Mouse (Mus musculus): ENCODE data around the gene Hist1h4i. TPM values are rescaled to one million over a fixed set of nuclear protein-coding genes. Genes with fewer than 3 reads are reported as not detected.
"Not testable (repeated sequence)": the region's sequence is repeated elsewhere in the genome, so short reads cannot be mapped to it uniquely, and the experiment has no call there.

The Hist1h4i gene
- polyA plus RNA-seq, 1 experiment from 2014 or later = 15.7 TPM

DNA sequence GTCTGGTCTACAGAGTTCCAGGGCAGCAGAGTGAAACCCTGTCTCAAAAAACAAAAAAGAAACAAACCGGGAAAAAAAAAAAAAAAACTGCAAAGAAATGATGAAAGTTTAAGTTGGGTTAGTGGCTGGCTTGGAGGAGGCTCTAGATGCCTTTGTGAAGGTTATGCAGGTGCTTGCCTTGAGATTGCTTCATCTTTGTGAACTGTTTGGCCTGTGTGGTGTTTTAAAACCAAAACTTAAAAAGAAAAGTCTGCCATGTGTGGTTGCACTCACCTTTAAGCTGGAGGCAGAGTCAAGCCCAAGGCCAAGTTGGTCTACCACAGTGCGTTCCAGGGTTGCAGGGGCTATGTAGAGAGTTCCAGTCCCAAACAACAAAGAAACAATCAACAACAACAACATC is 7.9 kb upstream of the Hist1h4i start:
- no peak for ATAC-seq (replicated peaks; ENCODE audit: insufficient number of reproducible peaks, low FRiP score, low TSS enrichment)
- H3K4me1 ChIP-seq (ENCODE audit: control insufficient read depth, insufficient read depth, low read length) = 0 out of 2 replicates have a peak, but pooled peaks cover 3% of the 10 kb centered on the region
- H3K4me2 ChIP-seq = no peak overlapping the region
- no peaks in the 10 kb centered on the region for H3K27me3 ChIP-seq (ENCODE audit: control insufficient read depth, insufficient read depth, low read length)
- H3K36me3 ChIP-seq (ENCODE audit: control insufficient read depth, insufficient read depth, low read length) = no peaks in the 10 kb centered on the region
- H3K9me3 ChIP-seq (replicated peaks; ENCODE audit: control insufficient read depth, low read length) = no peaks in the 10 kb centered on the region
- H3K9ac ChIP-seq (ENCODE audit: low read depth, low read length) = no peak overlapping the region
- no peak overlapping the region for H3K27ac ChIP-seq (ENCODE audit: low read depth, low read length)
- 81% methylated on average over 2 of the region's 2 CpGs for WGBS (ENCODE audit: insufficient replicate concordance)
- no peak overlapping the region for H3K4me3 ChIP-seq (ENCODE audit: low read depth, low read length)

GRCm38 (mm10) chr13:22045311-22045710 is 4.1 kb upstream of the Hist1h4i start:
- Histone ChIP-seq H3K9me3 (replicated peaks; ENCODE audit: control insufficient read depth, low read length) (no peaks in the 10 kb centered on the region), H3K4me2 (no peak overlapping the region), H3K4me3 (ENCODE audit: low read depth, low read length) (no peak overlapping the region), H3K9ac (ENCODE audit: low read depth, low read length) (no peak overlapping the region), H3K4me1 (ENCODE audit: control insufficient read depth, insufficient read depth, low read length) (peaks cover 9% of the 10 kb centered on the region), H3K36me3 (ENCODE audit: control insufficient read depth, insufficient read depth, low read length) (no peaks in the 10 kb centered on the region), H3K27me3 (ENCODE audit: control insufficient read depth, insufficient read depth, low read length) (no peaks in the 10 kb centered on the region), H3K27ac (ENCODE audit: low read depth, low read length) (no peak overlapping the region)
- ATAC-seq (replicated peaks; ENCODE audit: insufficient number of reproducible peaks, low FRiP score, low TSS enrichment) = no peak
- WGBS (ENCODE audit: insufficient replicate concordance) = 45% methylated on average over 2 of the region's 2 CpGs

DNA sequence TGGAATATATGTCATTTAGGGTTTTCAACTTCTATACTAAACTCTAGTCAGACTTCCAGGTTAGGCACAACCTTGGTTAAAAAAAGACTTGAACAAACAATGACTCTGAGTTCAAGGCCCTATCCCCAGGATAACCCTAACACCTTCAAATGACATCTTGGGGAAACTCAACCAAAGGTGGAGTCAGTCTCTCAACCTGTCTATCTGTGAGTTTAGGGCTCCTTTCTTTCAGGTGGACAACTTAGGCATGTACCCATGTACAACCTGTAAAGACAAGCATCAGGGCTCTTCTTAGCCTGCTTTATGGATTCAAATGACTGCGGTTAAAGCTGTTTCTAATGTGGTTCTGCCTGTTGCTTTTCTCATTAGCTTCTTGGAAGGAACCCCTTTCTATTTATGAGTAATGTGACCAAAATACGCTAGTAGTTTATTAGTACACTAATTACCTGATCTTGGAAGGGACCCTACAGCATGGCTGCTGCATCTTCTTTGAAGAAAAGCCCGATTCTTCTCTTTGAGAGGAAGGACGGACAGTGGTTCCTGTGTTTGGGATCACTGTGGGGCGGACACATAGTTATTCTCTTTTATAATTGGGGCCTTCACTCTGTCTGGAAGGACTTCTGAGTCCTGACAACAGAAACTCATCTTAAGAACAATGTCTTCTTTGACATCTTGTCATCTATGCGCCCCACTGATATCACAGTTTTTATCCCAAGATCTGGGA is 3.4 kb upstream of the Hist1h4i start:
- peak overlapping the region; percentile 66 for H3K4me2 ChIP-seq
- no peaks in the 10 kb centered on the region for H3K36me3 ChIP-seq (ENCODE audit: control insufficient read depth, insufficient read depth, low read length)
- WGBS (ENCODE audit: insufficient replicate concordance) = 85% methylated on average over 6 of the region's 6 CpGs
- no peaks in the 10 kb centered on the region for H3K9me3 ChIP-seq (replicated peaks; ENCODE audit: control insufficient read depth, low read length)
- peak overlapping the region; percentile 34; the same call in 1 of the 2 replicates for H3K4me3 ChIP-seq (ENCODE audit: low read depth, low read length)
- H3K9ac ChIP-seq (ENCODE audit: low read depth, low read length) = no peak overlapping the region
- H3K27ac ChIP-seq (ENCODE audit: low read depth, low read length) = no peak overlapping the region
- ATAC-seq (replicated peaks; ENCODE audit: insufficient number of reproducible peaks, low FRiP score, low TSS enrichment) = no peak
- peaks cover 13% of the 10 kb centered on the region for H3K4me1 ChIP-seq (ENCODE audit: control insufficient read depth, insufficient read depth, low read length)
- H3K27me3 ChIP-seq (ENCODE audit: control insufficient read depth, insufficient read depth, low read length) = no peaks in the 10 kb centered on the region

DNA sequence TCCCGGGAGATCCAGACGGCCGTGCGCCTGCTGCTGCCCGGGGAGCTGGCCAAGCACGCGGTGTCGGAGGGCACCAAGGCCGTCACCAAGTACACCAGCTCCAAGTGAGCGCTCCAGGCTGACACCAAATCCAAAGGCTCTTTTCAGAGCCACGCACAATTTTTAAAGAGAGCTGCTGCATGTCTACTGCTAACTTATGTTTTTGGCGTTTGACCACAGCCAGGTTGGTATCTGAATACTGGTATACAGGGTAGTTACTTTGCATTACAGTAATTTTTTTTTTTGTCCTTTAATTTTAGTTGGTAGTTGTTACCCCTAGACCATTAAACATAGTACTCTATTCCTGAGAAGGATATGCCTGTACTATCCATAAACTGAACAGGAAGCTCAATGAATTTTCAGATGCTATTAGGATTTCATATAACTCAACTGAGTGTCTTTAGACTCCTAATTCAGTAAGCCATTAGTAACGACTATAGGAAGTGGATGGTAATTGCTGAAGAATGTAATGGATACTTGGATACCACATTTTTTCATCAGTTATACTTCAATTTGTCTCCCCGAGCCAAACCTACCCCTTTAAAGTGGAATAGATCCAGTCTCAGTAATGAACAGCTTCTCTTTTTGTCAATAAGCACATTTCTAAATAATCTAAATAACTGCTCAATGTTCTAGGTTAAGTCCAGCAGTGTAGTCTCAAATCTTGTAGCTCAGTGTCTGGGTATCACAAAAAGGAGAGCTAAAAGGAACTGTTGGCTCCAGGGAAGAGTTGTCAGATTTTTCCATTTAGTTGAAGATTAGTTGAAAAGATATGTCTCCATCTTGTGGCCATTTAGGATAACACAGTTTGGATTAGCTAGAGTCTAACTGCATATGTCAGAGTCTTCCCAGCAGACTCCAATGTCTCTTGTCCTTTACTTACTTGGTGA is 2.6 kb upstream of the Hist1h4i start:
- H3K4me1 ChIP-seq (ENCODE audit: control insufficient read depth, insufficient read depth, low read length) = peaks cover 13% of the 10 kb centered on the region
- H3K9me3 ChIP-seq (replicated peaks; ENCODE audit: control insufficient read depth, low read length) = no peaks in the 10 kb centered on the region
- H3K36me3 ChIP-seq (ENCODE audit: control insufficient read depth, insufficient read depth, low read length) = no peaks in the 10 kb centered on the region
- peak overlapping the region; percentile 60; the same call in 1 of the 2 replicates for H3K9ac ChIP-seq (ENCODE audit: low read depth, low read length)
- peak overlapping the region; percentile 83 for H3K27ac ChIP-seq (ENCODE audit: low read depth, low read length)
- H3K4me3 ChIP-seq (ENCODE audit: low read depth, low read length) = peak overlapping the region; percentile 34
- no peaks in the 10 kb centered on the region for H3K27me3 ChIP-seq (ENCODE audit: control insufficient read depth, insufficient read depth, low read length)
- peak overlapping the region; percentile 66 for H3K4me2 ChIP-seq
- ATAC-seq (replicated peaks; ENCODE audit: insufficient number of reproducible peaks, low FRiP score, low TSS enrichment) = peak; percentile 12; the same call in 1 of the 2 replicates
- WGBS (ENCODE audit: insufficient replicate concordance) = 2% methylated on average over 10 of the region's 14 CpGs

DNA sequence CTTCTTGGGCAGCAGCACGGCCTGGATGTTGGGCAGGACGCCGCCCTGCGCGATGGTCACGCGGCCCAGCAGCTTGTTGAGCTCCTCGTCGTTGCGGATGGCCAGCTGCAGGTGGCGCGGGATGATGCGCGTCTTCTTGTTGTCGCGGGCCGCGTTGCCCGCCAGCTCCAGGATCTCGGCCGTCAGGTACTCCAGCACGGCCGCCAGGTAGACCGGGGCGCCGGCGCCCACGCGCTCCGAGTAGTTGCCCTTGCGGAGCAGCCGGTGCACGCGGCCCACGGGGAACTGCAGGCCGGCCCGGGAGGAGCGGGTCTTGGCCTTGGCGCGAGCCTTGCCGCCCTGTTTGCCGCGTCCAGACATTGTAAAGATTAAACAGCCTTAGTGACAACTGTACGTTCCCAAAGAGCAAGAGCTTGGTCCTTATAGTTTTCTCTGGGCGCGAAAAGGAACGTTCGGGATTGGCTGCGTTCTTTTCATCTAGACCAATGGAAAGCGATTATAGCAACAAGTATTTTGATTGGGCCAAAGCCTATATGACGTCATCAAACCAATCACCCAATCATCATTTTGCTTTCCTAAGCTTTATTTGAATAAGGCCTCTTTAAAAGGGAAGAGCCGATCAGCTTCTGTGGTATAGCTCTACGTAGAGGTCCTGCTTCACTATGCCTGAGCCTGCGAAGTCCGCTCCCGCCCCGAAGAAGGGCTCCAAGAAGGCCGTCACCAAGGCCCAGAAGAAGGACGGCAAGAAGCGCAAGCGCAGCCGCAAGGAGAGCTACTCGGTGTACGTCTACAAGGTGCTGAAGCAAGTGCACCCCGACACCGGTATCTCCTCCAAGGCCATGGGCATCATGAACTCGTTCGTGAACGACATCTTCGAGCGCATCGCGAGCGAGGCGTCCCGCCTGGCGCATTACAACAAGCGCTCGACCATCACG is 1.7 kb upstream of the Hist1h4i start, which contains the start of the genes Hist1h2ag and Hist1h2bj:
TSS of gene Hist1h2ag (minus strand) at position 377 of the 935 bp plus-strand sequence.
TSS of gene Hist1h2bj (plus strand) at position 647 of the 935 bp plus-strand sequence.
- H3K36me3 ChIP-seq (ENCODE audit: control insufficient read depth, insufficient read depth, low read length); H3K9me3 ChIP-seq (replicated peaks; ENCODE audit: control insufficient read depth, low read length); H3K27me3 ChIP-seq (ENCODE audit: control insufficient read depth, insufficient read depth, low read length): not testable (repeated sequence)
- Histone ChIP-seq H3K4me3 (ENCODE audit: low read depth, low read length) (peak within 1 kb of the TSS; percentile 42), H3K9ac (ENCODE audit: low read depth, low read length) (peak within 1 kb of the TSS; percentile 77), H3K27ac (ENCODE audit: low read depth, low read length) (peak within 1 kb of the TSS; percentile 95), H3K4me1 (ENCODE audit: control insufficient read depth, insufficient read depth, low read length) (peaks cover 13% of the 10 kb centered on the region), H3K4me2 (peak within 1 kb of the TSS; percentile 76)
- ATAC-seq (replicated peaks; ENCODE audit: insufficient number of reproducible peaks, low FRiP score, low TSS enrichment) = peak; percentile 90
- WGBS (ENCODE audit: insufficient replicate concordance) = 0% methylated on average over 39 of the region's 80 CpGs

GRCm38 (mm10) chr13:22041651-22042567 is 747 bp upstream of the Hist1h4i start:
- no peak for ATAC-seq (replicated peaks; ENCODE audit: insufficient number of reproducible peaks, low FRiP score, low TSS enrichment)
- peaks cover 13% of the 10 kb centered on the region for H3K4me1 ChIP-seq (ENCODE audit: control insufficient read depth, insufficient read depth, low read length)
- peak overlapping the region; percentile 42 for H3K4me3 ChIP-seq (ENCODE audit: low read depth, low read length)
- WGBS (ENCODE audit: insufficient replicate concordance) = 5% methylated on average over 13 of the region's 13 CpGs
- H3K4me2 ChIP-seq = peak overlapping the region; percentile 76
- H3K27ac ChIP-seq (ENCODE audit: low read depth, low read length) = peak overlapping the region; percentile 95
- H3K27me3 ChIP-seq (ENCODE audit: control insufficient read depth, insufficient read depth, low read length) = no peaks in the 10 kb centered on the region
- no peaks in the 10 kb centered on the region for H3K36me3 ChIP-seq (ENCODE audit: control insufficient read depth, insufficient read depth, low read length)
- H3K9me3 ChIP-seq (replicated peaks; ENCODE audit: control insufficient read depth, low read length) = no peaks in the 10 kb centered on the region
- H3K9ac ChIP-seq (ENCODE audit: low read depth, low read length) = peak overlapping the region; percentile 77

DNA sequence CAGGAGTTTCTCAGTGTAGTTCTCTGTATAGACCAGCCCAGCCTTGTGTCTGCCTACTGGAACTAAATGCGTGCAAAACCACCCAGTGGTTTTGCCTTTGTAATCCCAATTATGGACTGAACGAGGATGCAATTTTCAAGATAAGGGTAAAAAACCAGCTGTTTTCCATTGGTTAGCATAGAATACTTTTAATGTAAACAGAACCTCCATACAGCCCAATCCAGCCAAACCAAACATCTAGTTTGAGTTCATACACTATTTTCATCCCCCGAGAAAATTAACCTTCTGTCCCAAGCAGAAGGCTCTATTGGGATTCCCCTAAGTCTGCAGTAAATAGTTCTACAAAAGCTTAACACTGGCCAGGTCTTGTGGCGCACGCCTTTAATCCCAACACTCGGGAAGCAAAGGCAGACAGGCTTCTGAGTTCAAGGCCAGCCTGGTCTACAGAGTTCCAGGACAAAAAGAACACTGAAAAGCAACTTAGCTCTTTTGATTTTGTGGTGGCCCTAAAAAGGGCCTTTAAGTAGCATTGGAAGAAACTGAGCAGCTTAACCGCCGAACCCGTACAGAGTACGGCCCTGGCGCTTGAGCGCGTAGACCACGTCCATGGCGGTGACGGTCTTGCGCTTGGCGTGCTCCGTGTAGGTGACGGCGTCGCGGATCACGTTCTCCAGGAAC is 559 bp downstream of the Hist1h4i start:
- peak overlapping the region; percentile 70 for H3K9ac ChIP-seq (ENCODE audit: low read depth, low read length)
- H3K4me1 ChIP-seq (ENCODE audit: control insufficient read depth, insufficient read depth, low read length) = peaks cover 15% of the 10 kb centered on the region
- no peaks in the 10 kb centered on the region for H3K27me3 ChIP-seq (ENCODE audit: control insufficient read depth, insufficient read depth, low read length)
- WGBS (ENCODE audit: insufficient replicate concordance) = under 1% methylated on average over 17 of the region's 24 CpGs
- H3K9me3 ChIP-seq (replicated peaks; ENCODE audit: control insufficient read depth, low read length) = no peaks in the 10 kb centered on the region
- H3K4me2 ChIP-seq = peak overlapping the region; percentile 76
- peak overlapping the region; percentile 95 for H3K27ac ChIP-seq (ENCODE audit: low read depth, low read length)
- peak overlapping the region; percentile 39 for H3K4me3 ChIP-seq (ENCODE audit: low read depth, low read length)
- H3K36me3 ChIP-seq (ENCODE audit: control insufficient read depth, insufficient read depth, low read length) = no peaks in the 10 kb centered on the region
- ATAC-seq (replicated peaks; ENCODE audit: insufficient number of reproducible peaks, low FRiP score, low TSS enrichment) = peak; percentile 14; the same call in 1 of the 2 replicates

Data from heart, embryonic 11.5 days (tissue).